Mouse (Mus musculus): ENCODE measurements around the gene Cebpe. TPM values are rescaled to one million over a fixed set of nuclear protein-coding genes. Genes with fewer than 3 reads are reported as not detected.

The Cebpe gene
- polyA plus RNA-seq, 1 experiment from 2014 or later: not detected

DNA sequence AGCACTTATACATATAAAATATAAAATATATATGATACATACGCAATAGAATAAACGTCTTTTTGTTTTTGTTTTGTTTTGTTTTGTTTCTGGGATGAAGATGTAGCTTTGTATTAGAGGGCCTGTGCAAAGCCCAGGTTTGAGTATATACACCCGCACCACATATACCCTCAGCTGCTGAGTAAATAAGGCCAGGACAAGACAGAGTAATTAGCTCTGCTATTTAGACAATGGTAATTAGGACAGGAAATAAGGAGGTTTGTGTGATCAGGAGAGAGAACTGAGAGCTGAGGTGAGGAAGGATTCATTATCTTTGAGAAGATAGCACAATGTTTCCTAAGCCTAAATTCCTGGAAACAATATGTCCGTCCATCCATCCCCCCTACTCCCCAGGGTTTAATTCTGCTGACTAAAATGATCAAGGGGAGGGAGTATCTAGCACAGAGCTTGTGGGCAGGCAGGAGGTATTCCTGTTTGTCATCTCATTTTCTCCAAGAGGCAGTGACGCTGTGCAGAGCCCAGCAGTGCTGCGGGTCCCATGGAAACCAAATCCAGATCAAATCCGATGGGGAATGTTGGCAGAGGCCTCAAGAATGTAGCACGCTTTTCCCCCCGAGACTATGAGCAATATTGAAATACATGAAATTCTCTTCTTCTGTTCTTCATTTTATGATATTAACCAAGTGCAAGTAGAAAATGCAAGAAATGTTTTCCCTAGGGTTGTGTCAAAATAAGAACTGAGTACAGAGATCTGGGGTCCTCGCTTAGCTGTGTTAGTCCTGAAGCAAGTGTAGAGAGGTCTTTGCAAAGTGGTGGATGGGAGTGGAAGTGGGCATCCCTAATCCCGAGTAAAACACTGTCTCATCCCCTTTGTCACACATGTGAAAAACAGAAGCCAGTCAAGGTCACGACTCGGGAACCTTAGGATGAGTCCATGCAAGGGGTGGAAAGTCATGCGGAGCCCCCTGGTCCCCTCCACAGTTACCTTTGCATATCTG, 24.9 kb upstream of the Cebpe start:
- Histone ChIP-seq H3K27ac (no peak overlapping the region), H3K36me3 (no peaks in the 10 kb centered on the region), H3K9me3 (no peaks in the 10 kb centered on the region), H3K4me3 (no peak overlapping the region), H3K27me3 (ENCODE audit: insufficient read depth, poor library complexity, severe bottlenecking) (peaks cover 2% of the 10 kb centered on the region; the same call in 1 of the 2 replicates), H3K4me1 (peaks cover 30% of the 10 kb centered on the region)
- WGBS: 51% methylated on average over 14 of the region's 14 CpGs
- no peak for DNase-seq (ENCODE audit: low spot score)

DNA sequence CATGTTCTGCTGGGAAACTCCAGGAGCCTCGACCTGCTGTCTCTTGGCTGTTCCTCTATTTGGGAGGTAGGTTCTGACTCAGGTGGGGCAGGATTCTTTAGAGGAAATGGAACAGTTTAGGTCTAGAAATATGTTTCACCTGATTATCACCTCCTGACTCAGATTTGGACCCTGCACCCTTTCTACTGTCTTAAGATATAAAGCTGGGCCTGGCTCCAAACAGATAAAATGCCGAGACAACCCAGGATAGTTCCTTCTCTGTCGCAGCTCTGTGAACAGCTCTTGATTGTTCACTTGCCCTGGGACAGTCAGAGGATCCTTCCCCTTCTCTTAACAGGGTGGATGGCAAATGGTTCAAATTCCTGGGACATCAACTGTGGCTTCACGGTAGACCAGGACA, 23.2 kb upstream of the Cebpe start:
- Histone ChIP-seq H3K9me3 (no peaks in the 10 kb centered on the region), H3K36me3 (no peaks in the 10 kb centered on the region), H3K4me3 (no peak overlapping the region), H3K27me3 (ENCODE audit: insufficient read depth, poor library complexity, severe bottlenecking) (peaks cover 9% of the 10 kb centered on the region; the same call in 1 of the 2 replicates), H3K4me1 (peaks cover 30% of the 10 kb centered on the region), H3K27ac (no peak overlapping the region)
- no peak for DNase-seq (ENCODE audit: low spot score)
- 37% methylated on average over 4 of the region's 4 CpGs for WGBS

DNA sequence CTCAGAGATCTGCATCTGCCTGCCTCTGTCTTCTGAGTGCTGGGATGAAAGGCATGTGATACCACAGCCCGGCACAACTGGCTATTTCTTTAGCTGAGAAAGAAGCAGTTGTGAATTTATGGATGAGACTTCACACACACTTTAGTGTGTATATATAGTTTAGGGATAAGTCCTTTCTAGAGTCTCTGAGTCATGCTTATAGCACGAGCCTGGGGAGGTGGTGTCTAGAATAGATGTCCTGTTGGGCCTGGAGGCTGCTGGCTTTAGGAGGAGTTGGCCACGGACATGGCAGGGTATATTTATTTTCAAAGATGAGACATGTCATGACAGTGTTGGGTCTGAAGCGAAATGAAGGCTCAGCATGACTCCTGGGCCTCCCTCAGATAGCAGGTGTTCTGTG, 22.0 kb upstream of the Cebpe start:
- peaks cover 33% of the 10 kb centered on the region for H3K4me1 ChIP-seq
- peaks cover 9% of the 10 kb centered on the region; the same call in 1 of the 2 replicates for H3K27me3 ChIP-seq (ENCODE audit: insufficient read depth, poor library complexity, severe bottlenecking)
- 77% methylated on average over 4 of the region's 4 CpGs for WGBS
- no peak for DNase-seq (ENCODE audit: low spot score)
- H3K4me3 ChIP-seq: no peak overlapping the region
- no peak overlapping the region for H3K27ac ChIP-seq
- H3K9me3 ChIP-seq: no peaks in the 10 kb centered on the region
- H3K36me3 ChIP-seq: no peaks in the 10 kb centered on the region

DNA sequence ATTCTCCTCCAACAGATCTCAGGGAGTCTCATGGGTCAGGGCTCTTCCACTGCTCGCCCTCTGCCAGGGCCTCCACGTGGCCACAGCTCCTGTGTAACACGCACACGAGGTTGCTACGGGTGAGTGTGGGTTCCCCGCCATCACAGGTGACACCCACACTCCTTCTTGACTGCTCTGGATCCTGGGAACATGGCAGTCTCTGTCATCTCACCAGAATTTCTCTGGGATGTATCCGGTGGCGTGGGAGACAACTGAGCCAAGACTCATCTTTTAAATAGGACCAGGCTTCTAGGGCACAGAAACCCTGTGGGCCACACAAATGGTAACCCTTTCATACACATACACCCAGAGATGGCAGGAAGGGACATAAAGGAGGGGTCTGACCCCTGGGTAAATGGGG, 20.2 kb upstream of the Cebpe start:
- Histone ChIP-seq H3K27ac (no peak overlapping the region), H3K9me3 (no peaks in the 10 kb centered on the region), H3K4me3 (no peak overlapping the region), H3K4me1 (peaks cover 27% of the 10 kb centered on the region), H3K27me3 (ENCODE audit: insufficient read depth, poor library complexity, severe bottlenecking) (peaks cover 9% of the 10 kb centered on the region; the same call in 1 of the 2 replicates), H3K36me3 (no peaks in the 10 kb centered on the region)
- no peak for DNase-seq (ENCODE audit: low spot score)
- 91% methylated on average over 8 of the region's 8 CpGs for WGBS

DNA sequence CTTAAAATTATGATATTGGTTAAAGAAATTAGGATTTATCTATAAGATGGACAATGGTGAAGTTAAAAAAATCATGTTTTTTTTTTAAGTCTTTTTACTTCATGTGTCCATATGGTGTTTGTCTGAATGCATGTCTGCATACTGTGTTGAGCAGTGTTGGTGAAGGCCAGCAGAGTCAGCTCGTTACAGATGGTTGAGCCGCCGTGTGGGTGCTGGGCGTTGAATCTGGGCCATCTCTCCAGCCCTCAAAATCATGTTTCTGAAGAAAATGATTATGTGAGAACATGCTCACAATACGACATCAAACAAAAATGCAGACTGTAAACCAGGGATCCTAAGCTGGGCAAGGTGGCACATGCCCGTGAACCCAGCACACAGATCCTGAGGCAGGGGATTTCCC, 18.3 kb upstream of the Cebpe start:
- Histone ChIP-seq H3K4me3 (no peak overlapping the region), H3K36me3 (no peaks in the 10 kb centered on the region), H3K27ac (no peak overlapping the region), H3K4me1 (peaks cover 17% of the 10 kb centered on the region), H3K27me3 (ENCODE audit: insufficient read depth, poor library complexity, severe bottlenecking) (peaks cover 13% of the 10 kb centered on the region; the same call in 1 of the 2 replicates), H3K9me3 (no peaks in the 10 kb centered on the region)
- DNase-seq (ENCODE audit: low spot score): no peak
- WGBS: 85% methylated on average over 6 of the region's 6 CpGs

DNA sequence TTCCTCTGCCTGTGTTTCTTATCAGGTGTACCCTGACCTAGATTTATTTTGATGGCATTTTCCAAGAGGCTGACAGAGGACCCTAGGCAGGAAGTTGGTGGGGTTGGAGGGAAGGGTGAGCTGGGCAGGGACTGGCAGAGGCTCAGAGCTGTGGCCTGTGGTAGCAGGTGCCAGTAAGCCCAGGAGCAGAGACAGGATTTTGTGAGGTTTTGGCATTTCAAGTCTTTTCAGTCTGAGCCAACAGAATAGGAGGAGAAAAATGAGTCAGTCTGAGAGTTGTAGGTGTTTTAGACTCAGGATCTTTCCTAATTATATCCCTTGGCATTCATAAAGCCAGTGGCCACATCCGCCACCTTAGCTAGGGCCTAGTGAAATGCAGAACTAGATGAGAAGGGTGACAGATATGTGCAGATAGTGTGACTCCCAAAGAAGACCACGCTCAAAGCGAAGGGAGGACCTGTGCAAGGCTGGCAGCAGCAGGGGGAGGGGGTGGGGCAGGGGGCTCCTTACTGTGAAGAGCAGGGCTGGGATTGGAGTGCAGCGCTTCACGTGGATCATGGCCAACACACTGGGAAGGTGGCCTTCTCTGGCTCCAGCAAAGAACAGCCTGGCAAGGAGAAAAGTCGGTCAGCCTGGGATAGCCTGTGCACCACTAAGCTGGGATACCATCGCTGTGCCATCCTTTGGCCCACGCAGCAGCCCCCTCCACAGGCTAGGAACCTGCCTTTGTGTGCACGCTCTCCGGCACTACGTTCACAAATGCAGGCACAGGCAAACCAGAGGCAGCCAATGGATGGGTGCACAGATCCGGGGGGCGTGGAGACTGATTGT, 17.1 kb upstream of the Cebpe start:
- H3K4me3 ChIP-seq: no peak overlapping the region
- no peak overlapping the region for H3K27ac ChIP-seq
- 65% methylated on average over 13 of the region's 13 CpGs for WGBS
- peaks cover 14% of the 10 kb centered on the region for H3K4me1 ChIP-seq
- H3K27me3 ChIP-seq (ENCODE audit: insufficient read depth, poor library complexity, severe bottlenecking): peaks cover 13% of the 10 kb centered on the region; the same call in 1 of the 2 replicates
- H3K36me3 ChIP-seq: no peaks in the 10 kb centered on the region
- no peak for DNase-seq (ENCODE audit: low spot score)
- no peaks in the 10 kb centered on the region for H3K9me3 ChIP-seq

DNA sequence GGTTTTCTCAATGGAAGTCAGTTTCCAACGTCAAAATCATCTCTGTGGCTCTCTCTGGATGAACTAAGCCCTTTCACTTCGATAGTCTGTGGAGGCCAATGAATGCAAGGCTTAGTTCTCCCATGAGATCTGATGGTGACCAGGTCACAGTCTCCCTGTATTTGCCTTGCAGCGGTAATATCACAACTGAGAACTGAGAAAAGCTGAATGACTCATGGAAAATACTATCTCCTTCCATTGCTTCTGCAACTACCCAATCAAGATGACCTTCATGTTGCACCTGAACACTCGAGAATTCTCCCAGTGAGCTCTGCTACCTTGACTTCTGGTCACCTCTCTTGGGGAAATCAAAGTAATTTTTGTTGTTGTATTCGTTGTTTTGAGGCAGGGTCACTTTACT, 15.6 kb upstream of the Cebpe start:
- H3K9me3 ChIP-seq: no peaks in the 10 kb centered on the region
- peaks cover 20% of the 10 kb centered on the region; the same call in 1 of the 2 replicates for H3K27me3 ChIP-seq (ENCODE audit: insufficient read depth, poor library complexity, severe bottlenecking)
- DNase-seq (ENCODE audit: low spot score): no peak
- peaks cover 4% of the 10 kb centered on the region; the same call in 1 of the 2 replicates for H3K4me1 ChIP-seq
- H3K36me3 ChIP-seq: no peaks in the 10 kb centered on the region
- H3K4me3 ChIP-seq: no peak overlapping the region
- WGBS: 70% methylated on average over 5 of the region's 5 CpGs
- H3K27ac ChIP-seq: no peak overlapping the region

DNA sequence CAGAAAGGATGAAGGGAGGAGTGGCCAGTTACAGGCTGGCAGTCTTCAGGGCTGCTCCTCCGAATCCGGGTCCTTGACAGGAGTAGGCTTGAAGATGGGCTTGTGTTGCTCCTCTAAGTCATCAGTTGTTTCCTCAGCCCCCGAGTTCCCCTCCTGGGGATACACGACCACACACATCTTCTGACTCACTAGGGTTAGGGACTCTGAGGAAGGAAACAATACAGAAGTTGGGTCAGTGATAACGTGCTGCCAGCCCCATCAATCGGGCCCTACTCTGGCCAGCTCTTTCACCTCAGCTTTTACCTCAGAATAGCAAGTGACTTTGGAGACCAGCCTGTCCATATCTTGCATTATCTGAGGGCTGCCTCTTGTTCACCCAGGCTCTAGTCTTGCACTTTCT, 12.1 kb upstream of the Cebpe start:
- H3K36me3 ChIP-seq: no peaks in the 10 kb centered on the region
- 0 out of 2 replicates have a peak, but pooled peaks cover 11% of the 10 kb centered on the region for H3K27me3 ChIP-seq (ENCODE audit: insufficient read depth, poor library complexity, severe bottlenecking)
- no peak for DNase-seq (ENCODE audit: low spot score)
- H3K4me3 ChIP-seq: no peak overlapping the region
- H3K27ac ChIP-seq: no peak overlapping the region
- WGBS: 64% methylated on average over 6 of the region's 6 CpGs
- no peaks in the 10 kb centered on the region for H3K4me1 ChIP-seq
- no peaks in the 10 kb centered on the region for H3K9me3 ChIP-seq

DNA sequence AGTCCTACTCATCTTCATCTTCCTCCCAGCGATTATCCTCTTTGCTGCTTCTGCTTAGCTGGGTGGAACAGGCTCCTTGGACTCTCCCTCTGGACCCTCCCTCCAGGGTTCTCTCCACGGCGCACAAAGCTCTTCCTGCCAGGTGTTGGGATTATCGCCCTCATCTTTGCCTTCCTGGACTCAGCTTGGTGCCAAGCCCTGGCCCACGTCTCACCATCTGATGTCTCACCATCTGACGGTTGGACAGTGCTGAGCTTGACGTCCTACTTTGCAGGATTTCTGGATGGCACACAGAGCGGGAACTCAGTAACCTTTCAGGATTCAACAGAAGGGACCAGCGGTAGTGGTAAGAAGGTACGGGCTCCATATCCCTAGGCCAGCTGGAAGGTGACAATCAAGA, 9.7 kb upstream of the Cebpe start:
- no peaks in the 10 kb centered on the region for H3K4me1 ChIP-seq
- WGBS: 77% methylated on average over 10 of the region's 10 CpGs
- DNase-seq (ENCODE audit: low spot score): no peak
- H3K27me3 ChIP-seq (ENCODE audit: insufficient read depth, poor library complexity, severe bottlenecking): 0 out of 2 replicates have a peak, but pooled peaks cover 10% of the 10 kb centered on the region
- no peaks in the 10 kb centered on the region for H3K9me3 ChIP-seq
- no peaks in the 10 kb centered on the region for H3K36me3 ChIP-seq
- no peak overlapping the region for H3K27ac ChIP-seq
- H3K4me3 ChIP-seq: no peak overlapping the region

DNA sequence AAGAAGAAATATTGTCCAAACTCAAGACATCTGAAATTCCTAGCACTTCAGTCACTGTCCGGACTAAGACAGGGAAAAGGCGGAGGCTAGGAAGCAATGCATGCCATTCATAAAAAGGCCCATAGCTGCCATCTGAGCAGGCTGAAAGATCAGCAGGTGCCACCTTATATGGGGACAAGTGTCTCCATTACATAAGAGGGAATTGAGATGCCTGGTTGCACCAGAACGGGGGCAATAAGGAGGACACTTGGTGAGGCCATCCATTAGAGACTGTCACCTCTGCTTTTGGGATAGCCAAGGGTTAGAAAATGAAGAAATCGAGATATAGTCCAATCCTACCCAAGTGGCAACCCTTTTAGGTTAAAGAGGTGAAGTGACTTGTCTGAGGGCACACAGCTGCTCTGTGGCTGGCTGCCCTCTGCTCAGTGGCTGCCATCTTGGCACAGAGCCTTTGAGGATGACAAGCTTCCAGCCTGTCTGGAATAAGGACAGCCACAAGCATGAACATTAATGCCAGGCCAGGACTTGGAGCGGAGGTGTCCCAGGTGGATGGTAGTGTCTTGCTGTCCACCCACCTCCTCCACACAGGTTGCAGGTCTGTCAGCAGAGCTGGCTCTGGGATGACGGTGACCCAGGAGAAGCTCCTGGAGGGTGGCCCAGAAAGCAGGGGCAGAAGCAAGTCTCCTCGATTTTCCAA, 8.8 kb upstream of the Cebpe start:
- H3K9me3 ChIP-seq: no peaks in the 10 kb centered on the region
- no peaks in the 10 kb centered on the region for H3K36me3 ChIP-seq
- H3K4me3 ChIP-seq: no peak overlapping the region
- 0 out of 2 replicates have a peak, but pooled peaks cover 7% of the 10 kb centered on the region for H3K27me3 ChIP-seq (ENCODE audit: insufficient read depth, poor library complexity, severe bottlenecking)
- no peak overlapping the region for H3K27ac ChIP-seq
- H3K4me1 ChIP-seq: no peaks in the 10 kb centered on the region
- 84% methylated on average over 7 of the region's 7 CpGs for WGBS
- DNase-seq (ENCODE audit: low spot score): no peak

DNA sequence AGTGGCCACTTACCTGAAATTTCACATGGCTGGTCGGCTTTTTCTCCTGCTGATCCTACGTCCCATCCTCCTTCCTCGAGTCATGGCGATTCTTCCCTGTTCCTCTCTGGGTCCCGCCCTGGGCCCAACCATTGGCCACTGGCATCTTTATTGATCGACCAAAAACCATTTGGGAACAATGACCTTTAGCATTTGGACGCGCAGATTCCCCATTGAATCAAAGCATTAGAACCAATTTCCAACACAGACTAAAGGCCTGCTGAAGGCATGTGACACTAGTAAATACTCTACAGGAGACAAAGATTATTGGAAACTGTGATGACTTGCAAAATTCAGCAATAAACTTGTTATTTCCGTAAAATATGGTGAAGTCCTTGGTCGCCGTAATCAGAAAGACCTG, 8.1 kb upstream of the Cebpe start:
- Histone ChIP-seq H3K27me3 (ENCODE audit: insufficient read depth, poor library complexity, severe bottlenecking) (0 out of 2 replicates have a peak, but pooled peaks cover 7% of the 10 kb centered on the region), H3K9me3 (no peaks in the 10 kb centered on the region), H3K36me3 (no peaks in the 10 kb centered on the region), H3K4me1 (peaks cover under 1% of the 10 kb centered on the region), H3K27ac (no peak overlapping the region), H3K4me3 (no peak overlapping the region)
- no peak for DNase-seq (ENCODE audit: low spot score)
- WGBS: 87% methylated on average over 11 of the region's 11 CpGs

DNA sequence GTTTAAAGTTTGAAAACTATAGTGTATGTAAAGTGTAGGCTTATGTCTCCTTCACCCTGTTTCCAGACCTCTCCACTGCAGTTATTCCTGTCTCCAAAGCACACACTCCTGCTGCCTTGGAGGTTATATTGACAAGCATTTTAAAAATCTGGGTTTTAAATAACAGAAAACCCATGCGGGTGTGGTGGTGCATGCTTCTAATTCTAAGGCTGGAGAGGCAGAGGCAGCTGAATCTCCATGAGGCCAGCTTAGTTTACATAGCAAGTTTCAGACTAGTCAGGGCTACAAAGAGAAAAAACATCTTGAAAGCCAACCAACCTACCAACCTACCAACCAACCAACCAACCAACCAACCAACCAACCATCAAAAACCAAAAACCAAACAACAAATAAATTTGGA, 3.4 kb upstream of the Cebpe start:
- H3K4me1 ChIP-seq: peaks cover 18% of the 10 kb centered on the region
- WGBS: 74% methylated on average over 1 of the region's 1 CpGs
- peaks cover 5% of the 10 kb centered on the region; the same call in 1 of the 2 replicates for H3K27me3 ChIP-seq (ENCODE audit: insufficient read depth, poor library complexity, severe bottlenecking)
- H3K4me3 ChIP-seq: no peak overlapping the region
- H3K9me3 ChIP-seq: no peaks in the 10 kb centered on the region
- DNase-seq (ENCODE audit: low spot score): no peak
- H3K36me3 ChIP-seq: no peaks in the 10 kb centered on the region
- no peak overlapping the region for H3K27ac ChIP-seq
